Mouse (Mus musculus): Measurements from ENCODE around the gene Tor2a.

- TF ChIP-seq CTCF (conservative IDR thresholded peaks at IDR 0.05; ENCODE audit: insufficient read depth, insufficient read length, low read depth, low read length) (no peak), POLR2A (IDR thresholded peaks at IDR 0.05; ENCODE audit: low read depth, low read length) (no peak)
These were observed 10.2 kb downstream of the Tor2a start for GRCm38 (mm10) chr2:32767241-32767640.
